In genomic region chr8:127368347-127368746, GRCm38 (mm10) we compare ENCODE assay signal across 25 mouse cellular contexts.
DNase-seq lines count a peak whose midpoint lies in the region; ATAC-seq and TF ChIP-seq lines count a peak whose summit lies in the region.
"Had no signal": no experiment of that assay in that cellular context is flagged by ENCODE, and none has a peak within 500 bp of the region (broad histone marks: within the 10 kb centered on the region; RNA-seq: fewer than 3 reads in every experiment).

No protein-coding gene starts in this region.

- H3K4me2 ChIP-seq in liver, postnatal 0 days (ENCODE audit: low read depth, low read length), result no peak overlapping the region
- H3K4me2 ChIP-seq in hindbrain, embryonic 14.5 days (replicated peaks), result no peak overlapping the region
- H3K4me2 ChIP-seq: forebrain, embryonic 13.5 days; heart, embryonic 13.5 days; hindbrain, embryonic 15.5 days had no signal

- H3K9ac ChIP-seq in liver, adult 2 months (ENCODE audit: low read depth, low read length), result no peak overlapping the region
- H3K9ac ChIP-seq in liver, postnatal 0 days (replicated peaks), result no peak overlapping the region
- no peak overlapping the region for H3K9ac ChIP-seq in hindbrain, embryonic 14.5 days
- H3K9ac ChIP-seq: forebrain, embryonic 13.5 days; heart, embryonic 13.5 days; hindbrain, embryonic 15.5 days had no signal

- H3K79me2 ChIP-seq in liver, adult 2 months (ENCODE audit: control insufficient read depth, insufficient read depth, low read length), result peaks cover 2% of the 10 kb centered on the region; the same call in 1 of the 2 replicates

- H3K36me3 ChIP-seq in liver, adult 2 months (ENCODE audit: control insufficient read depth, insufficient read depth, low read length), result peaks cover 18% of the 10 kb centered on the region
- H3K36me3 ChIP-seq in liver, postnatal 0 days (replicated peaks; ENCODE audit: insufficient read depth, low read length), result peaks cover 3% of the 10 kb centered on the region; the same call in 1 of the 2 replicates
- peaks cover 7% of the 10 kb centered on the region; the same call in 1 of the 2 replicates for H3K36me3 ChIP-seq in hindbrain, embryonic 14.5 days (replicated peaks; ENCODE audit: control insufficient read depth, insufficient read depth)

- H3K27me3 ChIP-seq in liver, adult 2 months (ENCODE audit: control insufficient read depth, insufficient read depth, low read length), result no peaks in the 10 kb centered on the region
- no peaks in the 10 kb centered on the region for H3K27me3 ChIP-seq in liver, postnatal 0 days (ENCODE audit: insufficient read depth, low read length)
- no peaks in the 10 kb centered on the region for H3K27me3 ChIP-seq in hindbrain, embryonic 14.5 days (ENCODE audit: control insufficient read depth, insufficient read depth, low read length)
- H3K27me3 ChIP-seq: CH12.LX; forebrain, embryonic 13.5 days; heart, embryonic 13.5 days; hindbrain, embryonic 15.5 days had no signal

- H3K27ac ChIP-seq in liver, adult 2 months (replicated peaks; ENCODE audit: insufficient read depth, low read depth, low read length), result no peak overlapping the region
- H3K27ac ChIP-seq in liver, postnatal 0 days (ENCODE audit: low read depth), result no peak overlapping the region
- no peak overlapping the region for H3K27ac ChIP-seq in hindbrain, embryonic 14.5 days
- H3K27ac ChIP-seq: forebrain, embryonic 10.5 days; forebrain, embryonic 13.5 days; heart, adult 2 months; heart, embryonic 10.5 days; heart, embryonic 13.5 days; hindbrain, embryonic 15.5 days had no signal

- no peak for ATAC-seq in liver, postnatal 0 days
- no peak for ATAC-seq in hindbrain, embryonic 14.5 days (ENCODE audit: low FRiP score)
- ATAC-seq: forebrain, embryonic 13.5 days; forebrain, embryonic 16.5 days had no signal

- H3K4me1 ChIP-seq in liver, adult 2 months (ENCODE audit: control insufficient read depth, insufficient read depth, low read length), result no peaks in the 10 kb centered on the region
- no peaks in the 10 kb centered on the region for H3K4me1 ChIP-seq in liver, postnatal 0 days (ENCODE audit: insufficient read depth)
- no peaks in the 10 kb centered on the region for H3K4me1 ChIP-seq in hindbrain, embryonic 14.5 days (replicated peaks; ENCODE audit: control insufficient read depth, insufficient read depth, low read length)
- H3K4me1 ChIP-seq: heart, embryonic 10.5 days had no signal

- 43% methylated on average over 3 of the region's 3 CpGs for WGBS in liver, adult 2 months
- WGBS in liver, postnatal 0 days (ENCODE audit: insufficient replicate concordance), result 64% methylated on average over 3 of the region's 3 CpGs
- WGBS in large intestine, adult 2 months, result 29% methylated on average over 3 of the region's 3 CpGs
- WGBS in hindbrain, embryonic 14.5 days, result 50% methylated on average over 3 of the region's 3 CpGs

- no peak for TF ChIP-seq CTCF in liver, adult 2 months (IDR thresholded peaks at IDR 0.05; ENCODE audit: low read depth, low read length)
- no peak for TF ChIP-seq CTCF in liver, postnatal 0 days (IDR thresholded peaks at IDR 0.05; ENCODE audit: low read depth)

- H3K4me3 ChIP-seq in liver, adult 2 months (ENCODE audit: insufficient read depth, low read depth, low read length), result no peak overlapping the region
- no peak overlapping the region for H3K4me3 ChIP-seq in liver, postnatal 0 days (ENCODE audit: low read depth, low read length)
- no peak overlapping the region for H3K4me3 ChIP-seq in hindbrain, embryonic 14.5 days (replicated peaks; ENCODE audit: low read length)
- H3K4me3 ChIP-seq: forebrain, embryonic 10.5 days; forebrain, embryonic 13.5 days; heart, adult 2 months; heart, embryonic 10.5 days; heart, embryonic 13.5 days; hindbrain, embryonic 15.5 days had no signal

- no peak for TF ChIP-seq EP300 in liver, postnatal 0 days (IDR thresholded peaks at IDR 0.05; ENCODE audit: low read depth)

- no peak for TF ChIP-seq POLR2A in liver, adult 2 months (IDR thresholded peaks at IDR 0.05; ENCODE audit: extremely low read depth, insufficient read depth, low read length)

- peak; percentile 13 for DNase-seq in liver, adult 2 months (ENCODE audit: extremely low read depth, low read depth, low spot score)
- no peak for DNase-seq in liver, postnatal 0 days
- DNase-seq in R1 (ENCODE audit: low read depth, low spot score), result peak; percentile 51
- DNase-seq in large intestine, adult 2 months (ENCODE audit: low read depth, low spot score), result peak; percentile 42
- no peak for DNase-seq in hindbrain, embryonic 14.5 days (ENCODE audit: low spot score)
- no peak for DNase-seq in adrenal gland, adult 8-10 months
- no peak for DNase-seq in cerebellum, postnatal 36 days
- DNase-seq: adrenal gland, adult 2 months; adrenal gland, postnatal 25 days; B cell, adult 2 months; cerebellum, adult 11-12 months; cerebellum, adult 8-10 months; cerebellum, postnatal 10 days; gastrocnemius, postnatal 10 days; gastrocnemius, postnatal 36 days; heart, adult 2 months; heart, postnatal 14 days; heart, postnatal 4 days had no signal

- H3K9me3 ChIP-seq in liver, postnatal 0 days (ENCODE audit: low read length), result no peaks in the 10 kb centered on the region
- no peaks in the 10 kb centered on the region for H3K9me3 ChIP-seq in hindbrain, embryonic 14.5 days (ENCODE audit: control insufficient read depth, low read length)
- H3K9me3 ChIP-seq: forebrain, embryonic 10.5 days; forebrain, embryonic 13.5 days; heart, embryonic 10.5 days; heart, embryonic 13.5 days; hindbrain, embryonic 15.5 days had no signal

Comparison
In these comparisons a context has a peak if more than half of its experiments do, and no peak if none do; other contexts are left out.
1. DNase-seq: peak in liver, adult 2 months (single experiment), R1 (single experiment) and large intestine, adult 2 months (single experiment); none in liver, postnatal 0 days (single experiment), hindbrain, embryonic 14.5 days (single experiment), adrenal gland, adult 8-10 months (single experiment) and cerebellum, postnatal 36 days (0 of 2).